Mouse (Mus musculus): ENCODE measurements around the gene Olfr339.
"Not testable (repeated sequence)": the region's sequence is repeated elsewhere in the genome, so short reads cannot be mapped to it uniquely, and the experiment has no call there.

The Olfr339 gene

GRCm38 (mm10) chr2:36418647-36419046 lies at the start of gene Olfr339:
TSS of gene Olfr339 (plus strand) at chr2:36418947.
- DNase-seq (ENCODE audit: low read depth, low spot score) = no peak

GRCm38 (mm10) chr2:36373219-36373618 lies 45.5 kb upstream of the Olfr339 start, which contains the start of gene Olfr338:
TSS of gene Olfr338 (plus strand) at chr2:36373519.
- DNase-seq (ENCODE audit: low read depth, low spot score) = no peak

- DNase-seq (ENCODE audit: low read depth, low spot score) = not testable (repeated sequence)
These were observed 3.6 kb upstream of the Olfr339 start for GRCm38 (mm10) chr2:36415174-36415573.

GRCm38 (mm10) chr2:36415591-36415990 lies 3.2 kb upstream of the Olfr339 start:
- DNase-seq (ENCODE audit: low read depth, low spot score) = not testable (repeated sequence)

GRCm38 (mm10) chr2:36452287-36452686 lies 33.5 kb downstream of the Olfr339 start, which contains the start of gene Olfr340:
TSS of gene Olfr340 (plus strand) at chr2:36452587.
- no peak for DNase-seq (ENCODE audit: low read depth, low spot score)

GRCm38 (mm10) chr2:36473634-36474033 lies 54.9 kb downstream of the Olfr339 start:
- DNase-seq (ENCODE audit: low read depth, low spot score) = no peak
